Mouse (Mus musculus) thymus, postnatal 10 days (tissue): ENCODE results near the gene Plpp2.

Experiments
- DNase-seq, 2 experiments: peaks; one replicate each; pipeline ENCODE4 v3.0.0; 2021; ENCODE audit warnings: low spot score in 2 of 2

Plpp2 gene

GRCm38 (mm10) chr10:79528081-79528480 lies 5.5 kb downstream of the Plpp2 start:
- no peak for DNase-seq

GRCm38 (mm10) chr10:79527453-79527845 lies 6.1 kb downstream of the Plpp2 start:
- no peak for DNase-seq

- DNase-seq: no peak
These were observed 6.7 kb downstream of the Plpp2 start for GRCm38 (mm10) chr10:79526661-79527452.

- no peak for DNase-seq
These were observed 7.9 kb downstream of the Plpp2 start for GRCm38 (mm10) chr10:79525456-79526325.

- no peak for DNase-seq
These were observed 9.2 kb downstream of the Plpp2 start for GRCm38 (mm10) chr10:79524433-79524832.

- DNase-seq: no peak
These were observed 26.9 kb downstream of the Plpp2 start for GRCm38 (mm10) chr10:79506709-79507108.

- no peak for DNase-seq
These were observed 30.6 kb downstream of the Plpp2 start for GRCm38 (mm10) chr10:79502830-79503644.

GRCm38 (mm10) chr10:79496701-79497288 lies 36.8 kb downstream of the Plpp2 start:
- no peak for DNase-seq

GRCm38 (mm10) chr10:79495886-79496285 lies 37.7 kb downstream of the Plpp2 start:
- no peak for DNase-seq
